Mouse (Mus musculus) intestine, postnatal 0 days (tissue): ENCODE measurements around the gene Plce1. TPM values are rescaled to one million over a fixed set of nuclear protein-coding genes. Genes with fewer than 3 reads are reported as not detected.

ENCODE experiments used
- ATAC-seq: fragments of 200-750 bp; cut with Nextera tagmentation; 2 replicates; pipeline ENCODE4 v1.8.0; 2017; ENCODE audit warnings: mild to moderate bottlenecking, moderate TSS enrichment, moderate library complexity
- H3K27ac ChIP-seq: fragments of 300-500 bp; sonication (generic); 2 replicates; pipeline ENCODE4 v1.5.1; 2014; ENCODE audit warnings: mild to moderate bottlenecking, low read depth, low read length, moderate library complexity
- H3K27me3 ChIP-seq: fragments of 300-500 bp; sonication (generic); replicated peaks from 2 replicates; pipeline ENCODE4 v1.6.1; 2014; ENCODE audit warnings: low read length, mixed read lengths; ENCODE audit not compliant: control insufficient read depth, insufficient read depth
- H3K36me3 ChIP-seq: fragments of 300-500 bp; sonication (generic); 2 replicates; pipeline ENCODE4 v1.6.1; 2014; ENCODE audit warnings: mild to moderate bottlenecking, moderate library complexity; ENCODE audit not compliant: control insufficient read depth, insufficient read depth
- H3K4me1 ChIP-seq: fragments of 300-500 bp; sonication (generic); replicated peaks from 2 replicates; pipeline ENCODE4 v1.6.1; 2014; ENCODE audit warnings: antibody characterized with exemption, low read length, mixed read lengths; ENCODE audit not compliant: control insufficient read depth, insufficient read depth
- H3K4me2 ChIP-seq: fragments of 300-500 bp; sonication (generic); replicated peaks from 2 replicates; pipeline ENCODE4 v1.6.1; 2014; ENCODE audit warnings: low read depth, mild to moderate bottlenecking, moderate library complexity
- H3K4me3 ChIP-seq: fragments of 300-500 bp; sonication (generic); 2 replicates; pipeline ENCODE4 v1.5.1; 2014; ENCODE audit warnings: low read depth, low read length
- H3K9ac ChIP-seq: fragments of 300-500 bp; sonication (generic); 2 replicates; pipeline ENCODE4 v1.6.1; 2014; ENCODE audit warnings: mild to moderate bottlenecking, low read depth, low read length
- H3K9me3 ChIP-seq: fragments of 300-500 bp; sonication (generic); 2 replicates; pipeline ENCODE4 v1.6.1; 2016; ENCODE audit warnings: mixed run types; ENCODE audit not compliant: control insufficient read depth
- CTCF ChIP-seq: sonication (generic); IDR thresholded peaks from 2 replicates; pipeline ENCODE4 v1.5.1; 2016; ENCODE audit warnings: low read depth, mild to moderate bottlenecking, control low read depth, antibody characterized with exemption, moderate library complexity
- WGBS: fragments of 180-500 bp; shearing (Covaris S2); extraction: QIAGEN DNeasy Blood & Tissue Kit; methylation state at CpG from one replicate; pipeline ENCODE4 v1.1.7; 2014; 5-methylcytosine and 5-hydroxymethylcytosine counted together
- polyA plus RNA-seq: library from polyadenylated mRNA; unstranded; fragments of >200 nt; fragmentation: Nextera tagmentation; extraction: Ambion mirVana; gene quantifications from 2 replicates; pipeline ENCODE4 v1.2.1, GENCODE M21; 2015

Plce1 gene
- polyA plus RNA-seq, 1 experiment from 2014 or later: 2.9 TPM

GRCm38 (mm10) chr19:38445758-38446157 is 35.2 kb upstream of the Plce1 start:
- H3K27ac ChIP-seq: no peak overlapping the region
- no peaks in the 10 kb centered on the region for H3K27me3 ChIP-seq
- no peak overlapping the region for H3K9ac ChIP-seq
- H3K9me3 ChIP-seq: no peaks in the 10 kb centered on the region
- ATAC-seq: no peak
- no peak for TF ChIP-seq CTCF
- H3K4me2 ChIP-seq: no peak overlapping the region
- 69% methylated on average over 5 of the region's 5 CpGs for WGBS
- no peaks in the 10 kb centered on the region for H3K36me3 ChIP-seq
- no peaks in the 10 kb centered on the region for H3K4me1 ChIP-seq
- H3K4me3 ChIP-seq: no peak overlapping the region

GRCm38 (mm10) chr19:38455228-38455627 is 25.7 kb upstream of the Plce1 start:
- Histone ChIP-seq H3K27ac (no peak overlapping the region), H3K4me1 (no peaks in the 10 kb centered on the region), H3K9me3 (no peaks in the 10 kb centered on the region), H3K4me2 (no peak overlapping the region), H3K36me3 (no peaks in the 10 kb centered on the region), H3K4me3 (no peak overlapping the region), H3K9ac (no peak overlapping the region), H3K27me3 (no peaks in the 10 kb centered on the region)
- 51% methylated on average over 10 of the region's 10 CpGs for WGBS
- TF ChIP-seq CTCF: no peak
- ATAC-seq: no peak

GRCm38 (mm10) chr19:38458996-38459395 is 21.9 kb upstream of the Plce1 start:
- Histone ChIP-seq H3K4me3 (no peak overlapping the region), H3K27me3 (no peaks in the 10 kb centered on the region), H3K4me1 (no peaks in the 10 kb centered on the region), H3K27ac (no peak overlapping the region), H3K9ac (no peak overlapping the region), H3K36me3 (no peaks in the 10 kb centered on the region), H3K9me3 (no peaks in the 10 kb centered on the region), H3K4me2 (no peak overlapping the region)
- TF ChIP-seq CTCF: peak; percentile 18; the same call in 1 of the 2 replicates
- WGBS: 97% methylated on average over 9 of the region's 9 CpGs
- no peak for ATAC-seq

- Histone ChIP-seq H3K27me3 (no peaks in the 10 kb centered on the region), H3K27ac (no peak overlapping the region), H3K9ac (no peak overlapping the region), H3K4me2 (no peak overlapping the region), H3K4me1 (no peaks in the 10 kb centered on the region), H3K9me3 (no peaks in the 10 kb centered on the region), H3K4me3 (no peak overlapping the region), H3K36me3 (no peaks in the 10 kb centered on the region)
- TF ChIP-seq CTCF: no peak
- 78% methylated on average over 4 of the region's 4 CpGs for WGBS
- ATAC-seq: no peak
Observed at GRCm38 (mm10) chr19:38460696-38461095, 20.2 kb upstream of the Plce1 start.

GRCm38 (mm10) chr19:38470257-38470893 is 10.5 kb upstream of the Plce1 start:
- TF ChIP-seq CTCF: no peak
- 37% methylated on average over 10 of the region's 10 CpGs for WGBS
- Histone ChIP-seq H3K9ac (no peak overlapping the region), H3K27me3 (no peaks in the 10 kb centered on the region), H3K9me3 (no peaks in the 10 kb centered on the region), H3K27ac (peak overlapping the region; percentile 61), H3K4me2 (no peak overlapping the region), H3K4me1 (0 out of 2 replicates have a peak, but pooled peaks cover 3% of the 10 kb centered on the region), H3K36me3 (no peaks in the 10 kb centered on the region), H3K4me3 (no peak overlapping the region)
- ATAC-seq: peak; percentile 92

GRCm38 (mm10) chr19:38475394-38475793 is 5.5 kb upstream of the Plce1 start:
- H3K9me3 ChIP-seq: no peaks in the 10 kb centered on the region
- H3K4me2 ChIP-seq: no peak overlapping the region
- no peak overlapping the region for H3K9ac ChIP-seq
- 59% methylated on average over 7 of the region's 7 CpGs for WGBS
- no peak for ATAC-seq
- H3K27me3 ChIP-seq: peaks cover 13% of the 10 kb centered on the region
- 0 out of 2 replicates have a peak, but pooled peaks cover 3% of the 10 kb centered on the region for H3K4me1 ChIP-seq
- no peak overlapping the region for H3K27ac ChIP-seq
- H3K36me3 ChIP-seq: no peaks in the 10 kb centered on the region
- TF ChIP-seq CTCF: no peak
- no peak overlapping the region for H3K4me3 ChIP-seq
